ENCODE assay signal across 8 mouse cellular contexts in genomic region chr10:91032399-91032798, GRCm38 (mm10). TPM values are rescaled to one million over a fixed set of nuclear protein-coding genes. Genes with fewer than 3 reads are reported as not detected.
DNase-seq lines count a peak whose midpoint lies in the region; ATAC-seq and TF ChIP-seq lines count a peak whose summit lies in the region.

No protein-coding gene starts in this region.

- no peaks in the 10 kb centered on the region for H3K36me3 ChIP-seq in embryonic facial prominence, embryonic 11.5 days (replicated peaks; ENCODE audit: control insufficient read depth, insufficient read depth, low read depth, low read length)
- no peaks in the 10 kb centered on the region for H3K36me3 ChIP-seq in heart, adult 2 months (ENCODE audit: control insufficient read depth, insufficient read depth, low read length)
- peaks cover 45% of the 10 kb centered on the region for H3K36me3 ChIP-seq in limb, embryonic 13.5 days
- peaks cover 10% of the 10 kb centered on the region; the same call in 1 of the 2 replicates for H3K36me3 ChIP-seq in midbrain, postnatal 0 days (ENCODE audit: insufficient read depth, low read length)

- ATAC-seq in embryonic facial prominence, embryonic 11.5 days (replicated peaks; ENCODE audit: insufficient number of reproducible peaks, low FRiP score, low TSS enrichment, low read depth) = peak; percentile 59
- ATAC-seq in limb, embryonic 13.5 days (ENCODE audit: low FRiP score, low read depth) = peak; percentile 66; the same call in 1 of the 2 replicates
- peak; percentile 73 for ATAC-seq in midbrain, postnatal 0 days (ENCODE audit: low FRiP score)

- TF ChIP-seq CTCF in heart, adult 2 months (IDR thresholded peaks at IDR 0.05) = peak; percentile 93
- peak; percentile 98 for TF ChIP-seq CTCF in midbrain, postnatal 0 days (IDR thresholded peaks at IDR 0.05)

- no peaks in the 10 kb centered on the region for H3K9me3 ChIP-seq in embryonic facial prominence, embryonic 11.5 days (replicated peaks; ENCODE audit: control insufficient read depth, low read length)
- no peaks in the 10 kb centered on the region for H3K9me3 ChIP-seq in limb, embryonic 13.5 days
- no peaks in the 10 kb centered on the region for H3K9me3 ChIP-seq in midbrain, postnatal 0 days (ENCODE audit: low read length)

- H3K4me1 ChIP-seq in embryonic facial prominence, embryonic 11.5 days (ENCODE audit: control insufficient read depth, insufficient read depth, low read length) = no peaks in the 10 kb centered on the region
- no peaks in the 10 kb centered on the region for H3K4me1 ChIP-seq in heart, adult 2 months (ENCODE audit: control insufficient read depth, insufficient read depth, low read length)
- no peaks in the 10 kb centered on the region for H3K4me1 ChIP-seq in limb, embryonic 13.5 days
- no peaks in the 10 kb centered on the region for H3K4me1 ChIP-seq in midbrain, postnatal 0 days (ENCODE audit: insufficient read depth, low read length)

- H3K27ac ChIP-seq in embryonic facial prominence, embryonic 11.5 days (replicated peaks; ENCODE audit: low read depth, low read length) = no peak overlapping the region
- H3K27ac ChIP-seq in heart, adult 2 months = no peak overlapping the region
- H3K27ac ChIP-seq in limb, embryonic 13.5 days = no peak overlapping the region
- H3K27ac ChIP-seq in midbrain, postnatal 0 days (ENCODE audit: low read depth, low read length) = no peak overlapping the region

- peak; percentile 79 for DNase-seq in A20 (ENCODE audit: low read depth, low spot score)
- DNase-seq in adrenal gland, postnatal 25 days = peak; percentile 73
- DNase-seq in embryonic facial prominence, embryonic 11.5 days (ENCODE audit: low spot score) = peak; percentile 77
- peak; percentile 75 to 82 for DNase-seq in heart, adult 2 months
- DNase-seq in kidney, adult 9 months = peak; percentile 80
- DNase-seq in midbrain, postnatal 0 days (ENCODE audit: low spot score) = peak; percentile 76
- peak; percentile 71 to 77 for DNase-seq in spleen, postnatal 36 days (ENCODE audit: low spot score in 2 of 2)

- TF ChIP-seq EP300 in heart, adult 2 months (IDR thresholded peaks at IDR 0.05; ENCODE audit: insufficient read depth, low read depth, low read length) = peak; percentile 53; the same call in 1 of the 2 replicates

- 18% methylated on average over 4 of the region's 4 CpGs for WGBS in embryonic facial prominence, embryonic 11.5 days
- WGBS in heart, adult 2 months = 15% methylated on average over 4 of the region's 4 CpGs
- WGBS in limb, embryonic 13.5 days = 14% methylated on average over 4 of the region's 4 CpGs
- 15% methylated on average over 4 of the region's 4 CpGs for WGBS in midbrain, postnatal 0 days

- intact Hi-C loops in heart, adult 2 months (cut with DNase I) = loop anchor here (1.0 to 10.0 kb wide), 3 partner anchors 128 to 304 kb away; no protein-coding TSS in a partner anchor

- H3K9ac ChIP-seq in embryonic facial prominence, embryonic 11.5 days (replicated peaks; ENCODE audit: low read length) = no peak overlapping the region
- H3K9ac ChIP-seq in heart, adult 2 months (ENCODE audit: low read depth, low read length) = no peak overlapping the region
- H3K9ac ChIP-seq in limb, embryonic 13.5 days = no peak overlapping the region
- no peak overlapping the region for H3K9ac ChIP-seq in midbrain, postnatal 0 days (replicated peaks; ENCODE audit: low read length, poor library complexity, severe bottlenecking)

- no peak overlapping the region for H3K4me3 ChIP-seq in embryonic facial prominence, embryonic 11.5 days (ENCODE audit: low read depth, low read length)
- H3K4me3 ChIP-seq in heart, adult 2 months = no peak overlapping the region
- H3K4me3 ChIP-seq in limb, embryonic 13.5 days = no peak overlapping the region
- no peak overlapping the region for H3K4me3 ChIP-seq in midbrain, postnatal 0 days (ENCODE audit: low read depth, low read length)

- no peak overlapping the region for H3K4me2 ChIP-seq in embryonic facial prominence, embryonic 11.5 days (ENCODE audit: low read depth, low read length)
- no peak overlapping the region for H3K4me2 ChIP-seq in limb, embryonic 13.5 days (replicated peaks)
- H3K4me2 ChIP-seq in midbrain, postnatal 0 days (ENCODE audit: low read depth, low read length, poor library complexity, severe bottlenecking) = no peak overlapping the region

- H3K79me2 ChIP-seq in heart, adult 2 months (replicated peaks; ENCODE audit: control insufficient read depth, insufficient read depth, low read length) = no peaks in the 10 kb centered on the region

- no peak for TF ChIP-seq POLR2A in heart, adult 2 months (IDR thresholded peaks at IDR 0.05; ENCODE audit: insufficient read depth, low read depth, low read length)

- no peaks in the 10 kb centered on the region for H3K27me3 ChIP-seq in embryonic facial prominence, embryonic 11.5 days (ENCODE audit: control insufficient read depth, insufficient read depth, low read length)
- H3K27me3 ChIP-seq in heart, adult 2 months (ENCODE audit: control insufficient read depth, insufficient read depth, low read length) = no peaks in the 10 kb centered on the region
- no peaks in the 10 kb centered on the region for H3K27me3 ChIP-seq in limb, embryonic 13.5 days
- no peaks in the 10 kb centered on the region for H3K27me3 ChIP-seq in midbrain, postnatal 0 days (ENCODE audit: insufficient read depth, low read length)

RNA-seq across cellular contexts. Expression of gene Apaf1, which starts 50.2 kb away (rescaled TPM):
- 6.2 and 8.3 TPM in 2 replicates for total RNA-seq in adrenal gland, postnatal 25 days (2021)
- polyA plus RNA-seq in embryonic facial prominence, embryonic 11.5 days (2014; fragmentation: Nextera tagmentation; extraction: Ambion mirVana) = 26.2 and 32.1 TPM in 2 replicates
- 1 to 10 TPM; 5.2 to 5.6 TPM for total RNA-seq in heart, adult 2 months (2021)
- 3.9 and 6.4 TPM in 2 replicates for polyA plus RNA-seq in heart, adult 2 months (2012; rRNA removed)
- 29.5 and 31.8 TPM in 2 replicates for polyA plus RNA-seq in limb, embryonic 13.5 days (2015; fragmentation: Nextera tagmentation; extraction: Ambion mirVana)
- 29.5 and 57.1 TPM in 2 replicates for total RNA-seq in midbrain, postnatal 0 days (2014; rRNA removed)
- polyA plus RNA-seq in midbrain, postnatal 0 days (2015; fragmentation: Nextera tagmentation; extraction: Ambion mirVana) = 14.2 and 16.4 TPM in 2 replicates

RNA-seq across cellular contexts. Expression of gene Ikbip, which starts 50.3 kb away (rescaled TPM):
- total RNA-seq in adrenal gland, postnatal 25 days (2021) = 32.8 and 34.0 TPM in 2 replicates
- 29.4 and 31.1 TPM in 2 replicates for polyA plus RNA-seq in embryonic facial prominence, embryonic 11.5 days (2014; fragmentation: Nextera tagmentation; extraction: Ambion mirVana)
- 10 to 100 TPM; 18.7 to 20.2 TPM for total RNA-seq in heart, adult 2 months (2021)
- 4.2 and 8.3 TPM in 2 replicates for polyA plus RNA-seq in heart, adult 2 months (2012; rRNA removed)
- 70.3 and 70.6 TPM in 2 replicates for polyA plus RNA-seq in limb, embryonic 13.5 days (2015; fragmentation: Nextera tagmentation; extraction: Ambion mirVana)
- total RNA-seq in midbrain, postnatal 0 days (2014; rRNA removed) = 15.4 and 17.3 TPM in 2 replicates
- polyA plus RNA-seq in midbrain, postnatal 0 days (2015; fragmentation: Nextera tagmentation; extraction: Ambion mirVana) = 16.9 and 17.7 TPM in 2 replicates
